Comparison of ENCODE assay signal across 12 mouse cellular contexts in genomic region chr8:120890068-120890467, GRCm38 (mm10).
A peak's percentile ranks its signal among the peaks of the same experiment; 100 is the strongest.
DNase-seq lines count a peak whose midpoint lies in the region; ATAC-seq and TF ChIP-seq lines count a peak whose summit lies in the region.
"Had no signal": no experiment of that assay in that cellular context is flagged by ENCODE, and none has a peak within 500 bp of the region (broad histone marks: within the 10 kb centered on the region; RNA-seq: fewer than 3 reads in every experiment).

No protein-coding gene starts in this region.

- no peaks in the 10 kb centered on the region for H3K36me3 ChIP-seq in intestine, embryonic 14.5 days (ENCODE audit: control insufficient read depth, insufficient read depth, low read length)
- H3K36me3 ChIP-seq in intestine, postnatal 0 days (ENCODE audit: control insufficient read depth, insufficient read depth): no peaks in the 10 kb centered on the region
- H3K36me3 ChIP-seq in neural tube, embryonic 12.5 days: no peaks in the 10 kb centered on the region
- no peaks in the 10 kb centered on the region for H3K36me3 ChIP-seq in neural tube, embryonic 15.5 days
- H3K36me3 ChIP-seq in midbrain, embryonic 13.5 days: no peaks in the 10 kb centered on the region

- H3K27me3 ChIP-seq in intestine, embryonic 14.5 days (replicated peaks; ENCODE audit: control insufficient read depth, insufficient read depth, low read length): peaks cover 73% of the 10 kb centered on the region
- peaks cover 38% of the 10 kb centered on the region for H3K27me3 ChIP-seq in intestine, postnatal 0 days (replicated peaks; ENCODE audit: control insufficient read depth, insufficient read depth, low read length)
- peaks cover 93% of the 10 kb centered on the region for H3K27me3 ChIP-seq in neural tube, embryonic 12.5 days (replicated peaks)
- H3K27me3 ChIP-seq in neural tube, embryonic 15.5 days (replicated peaks): peaks cover 91% of the 10 kb centered on the region
- H3K27me3 ChIP-seq in midbrain, embryonic 13.5 days: peaks cover 95% of the 10 kb centered on the region

- H3K27ac ChIP-seq in intestine, embryonic 14.5 days (ENCODE audit: low read depth): no peak overlapping the region
- H3K27ac ChIP-seq in intestine, postnatal 0 days (ENCODE audit: low read depth, low read length): no peak overlapping the region
- no peak overlapping the region for H3K27ac ChIP-seq in neural tube, embryonic 12.5 days
- no peak overlapping the region for H3K27ac ChIP-seq in neural tube, embryonic 15.5 days (replicated peaks)
- no peak overlapping the region for H3K27ac ChIP-seq in midbrain, embryonic 13.5 days
- H3K27ac ChIP-seq: hindbrain, postnatal 0 days had no signal

- H3K4me1 ChIP-seq in intestine, embryonic 14.5 days (replicated peaks; ENCODE audit: control insufficient read depth, insufficient read depth, low read length): peaks cover 28% of the 10 kb centered on the region
- H3K4me1 ChIP-seq in intestine, postnatal 0 days (replicated peaks; ENCODE audit: control insufficient read depth, insufficient read depth, low read length): no peaks in the 10 kb centered on the region
- peaks cover 8% of the 10 kb centered on the region for H3K4me1 ChIP-seq in neural tube, embryonic 12.5 days
- peaks cover 6% of the 10 kb centered on the region for H3K4me1 ChIP-seq in neural tube, embryonic 15.5 days
- H3K4me1 ChIP-seq in midbrain, embryonic 13.5 days (replicated peaks): peaks cover 16% of the 10 kb centered on the region

- no peak for TF ChIP-seq CTCF in intestine, postnatal 0 days (IDR thresholded peaks at IDR 0.05; ENCODE audit: low read depth)

- no peak for ATAC-seq in intestine, embryonic 14.5 days (replicated peaks; ENCODE audit: low FRiP score, low TSS enrichment, low read depth)
- ATAC-seq in intestine, postnatal 0 days: no peak
- ATAC-seq in neural tube, embryonic 12.5 days (ENCODE audit: low FRiP score, low read depth): no peak
- no peak for ATAC-seq in neural tube, embryonic 15.5 days (ENCODE audit: low FRiP score)
- ATAC-seq in midbrain, embryonic 13.5 days: no peak
- ATAC-seq: hindbrain, postnatal 0 days had no signal

- no peak overlapping the region for H3K4me3 ChIP-seq in intestine, embryonic 14.5 days (ENCODE audit: low read depth, low read length)
- no peak overlapping the region for H3K4me3 ChIP-seq in intestine, postnatal 0 days (ENCODE audit: low read depth, low read length)
- no peak overlapping the region for H3K4me3 ChIP-seq in neural tube, embryonic 12.5 days
- H3K4me3 ChIP-seq in neural tube, embryonic 15.5 days (replicated peaks): no peak overlapping the region
- H3K4me3 ChIP-seq in midbrain, embryonic 13.5 days (replicated peaks): no peak overlapping the region

- DNase-seq in embryo, embryonic 10.5 days (ENCODE audit: low spot score): peak; percentile 57
- DNase-seq in embryo, embryonic 10 days (ENCODE audit: low spot score): no peak
- DNase-seq in intestine, embryonic 14.5 days (ENCODE audit: low spot score): no peak
- no peak for DNase-seq in layer of hippocampus, adult 11-12 months (ENCODE audit: low spot score)
- DNase-seq: adrenal gland, postnatal 14 days; cerebellum, adult 18-20 months; gastrocnemius, postnatal 25 days had no signal

- WGBS in intestine, embryonic 14.5 days: 10% methylated on average over 11 of the region's 11 CpGs
- WGBS in intestine, postnatal 0 days: 19% methylated on average over 11 of the region's 11 CpGs
- 3% methylated on average over 11 of the region's 11 CpGs for WGBS in neural tube, embryonic 12.5 days
- WGBS in neural tube, embryonic 15.5 days: 5% methylated on average over 11 of the region's 11 CpGs
- 1% methylated on average over 11 of the region's 11 CpGs for WGBS in midbrain, embryonic 13.5 days

- H3K4me2 ChIP-seq in intestine, embryonic 14.5 days (ENCODE audit: low read length): peak overlapping the region; percentile 22; the same call in 1 of the 2 replicates
- no peak overlapping the region for H3K4me2 ChIP-seq in intestine, postnatal 0 days (replicated peaks; ENCODE audit: low read depth)
- peak overlapping the region; percentile 38 for H3K4me2 ChIP-seq in neural tube, embryonic 12.5 days (replicated peaks)
- no peak overlapping the region for H3K4me2 ChIP-seq in neural tube, embryonic 15.5 days
- peak overlapping the region; percentile 28 for H3K4me2 ChIP-seq in midbrain, embryonic 13.5 days (replicated peaks)

- no peak overlapping the region for H3K9ac ChIP-seq in intestine, embryonic 14.5 days (ENCODE audit: low read length)
- no peak overlapping the region for H3K9ac ChIP-seq in intestine, postnatal 0 days (ENCODE audit: low read depth, low read length)
- H3K9ac ChIP-seq in neural tube, embryonic 12.5 days: no peak overlapping the region
- no peak overlapping the region for H3K9ac ChIP-seq in neural tube, embryonic 15.5 days (replicated peaks)
- H3K9ac ChIP-seq in midbrain, embryonic 13.5 days (replicated peaks): no peak overlapping the region

- no peaks in the 10 kb centered on the region for H3K9me3 ChIP-seq in intestine, embryonic 14.5 days (ENCODE audit: control insufficient read depth, low read length)
- no peaks in the 10 kb centered on the region for H3K9me3 ChIP-seq in intestine, postnatal 0 days (ENCODE audit: control insufficient read depth)
- H3K9me3 ChIP-seq in neural tube, embryonic 12.5 days: no peaks in the 10 kb centered on the region
- H3K9me3 ChIP-seq in neural tube, embryonic 15.5 days (replicated peaks): no peaks in the 10 kb centered on the region
- no peaks in the 10 kb centered on the region for H3K9me3 ChIP-seq in midbrain, embryonic 13.5 days

Comparison
In these comparisons a context has a peak if more than half of its experiments do, and no peak if none do; other contexts are left out.
1. H3K4me2 ChIP-seq: peak in intestine, embryonic 14.5 days (single experiment), neural tube, embryonic 12.5 days (single experiment) and midbrain, embryonic 13.5 days (single experiment); none in intestine, postnatal 0 days (single experiment) and neural tube, embryonic 15.5 days (single experiment).